Mouse (Mus musculus): ENCODE data around the gene Rp9.
"Not testable (repeated sequence)": the region's sequence is repeated elsewhere in the genome, so short reads cannot be mapped to it uniquely, and the experiment has no call there.

Gene Rp9

DNA sequence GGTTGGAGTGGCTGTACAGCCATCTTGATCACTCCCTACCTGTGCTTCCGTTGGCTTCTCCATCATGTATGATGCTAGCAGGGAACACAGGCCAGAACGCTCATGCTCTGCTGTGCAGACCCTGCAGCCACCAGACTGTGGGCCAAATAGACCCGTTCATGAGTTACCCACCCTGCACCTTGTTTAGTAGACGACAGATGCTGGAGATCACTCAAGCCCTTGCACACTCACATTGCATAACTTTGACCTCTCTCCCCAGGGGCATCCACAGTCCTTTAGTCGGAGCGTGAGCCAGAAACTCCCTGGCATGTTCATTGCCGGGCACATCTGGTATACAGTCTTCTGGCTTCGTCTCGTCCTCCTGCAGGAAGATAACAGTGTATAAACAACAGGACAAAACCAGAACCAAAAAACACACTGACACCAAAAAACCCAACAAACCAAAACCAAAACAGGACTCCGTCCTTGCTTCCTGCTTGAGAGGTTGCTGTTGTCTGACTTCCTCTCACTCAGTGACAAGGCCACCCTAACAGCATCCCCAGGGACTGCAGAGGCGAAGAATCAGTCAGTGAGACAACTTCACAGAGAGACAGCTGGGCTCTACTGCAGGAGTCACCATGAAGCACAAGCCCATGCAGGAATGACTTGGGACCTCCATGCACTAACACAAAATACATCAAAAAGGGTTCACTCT, 12.3 kb downstream of the Rp9 start:
- no peak for DNase-seq

DNA sequence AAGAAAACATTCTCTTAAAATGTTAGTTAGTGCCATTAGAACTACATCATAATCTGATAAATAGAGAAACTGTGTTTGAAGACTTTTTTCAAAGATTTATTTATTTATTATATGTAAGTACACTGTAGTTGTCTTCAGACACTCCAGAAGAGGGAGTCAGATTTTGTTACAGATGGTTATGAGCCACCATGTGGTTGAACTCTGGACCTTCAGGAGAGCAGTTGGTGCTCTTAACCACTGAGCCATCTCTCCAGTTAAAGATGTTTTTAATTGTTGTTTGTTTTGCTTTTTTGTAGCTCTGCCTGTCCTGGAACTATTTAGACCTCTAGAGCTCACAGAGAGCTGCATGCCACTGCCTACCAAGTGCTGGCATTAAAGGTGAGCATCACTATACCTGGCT, 14.5 kb downstream of the Rp9 start:
- DNase-seq = no peak

DNA sequence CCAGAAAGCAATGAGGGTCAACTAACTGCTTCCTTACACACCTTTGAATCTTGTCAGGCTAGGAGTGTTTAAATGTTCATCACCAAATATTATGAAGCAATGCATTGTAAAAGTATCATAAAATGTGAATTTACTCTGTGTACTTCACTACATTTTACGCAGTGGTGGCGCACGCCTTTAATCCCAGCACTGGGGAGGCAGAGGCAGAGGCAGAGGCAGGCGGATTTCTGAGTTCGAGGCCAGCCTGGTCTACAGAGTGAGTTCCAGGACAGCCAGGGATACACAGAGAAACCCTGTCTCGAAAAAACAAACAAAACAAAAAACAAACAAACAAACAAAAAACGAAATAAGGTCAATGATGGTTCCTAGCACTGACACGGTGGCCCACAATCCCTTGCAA, 15.6 kb downstream of the Rp9 start, which contains the start of gene Gm17545:
Gene Gm17545 (plus strand): TSS at position 301 of the 400 bp plus-strand sequence.
- DNase-seq = not testable (repeated sequence)

DNA sequence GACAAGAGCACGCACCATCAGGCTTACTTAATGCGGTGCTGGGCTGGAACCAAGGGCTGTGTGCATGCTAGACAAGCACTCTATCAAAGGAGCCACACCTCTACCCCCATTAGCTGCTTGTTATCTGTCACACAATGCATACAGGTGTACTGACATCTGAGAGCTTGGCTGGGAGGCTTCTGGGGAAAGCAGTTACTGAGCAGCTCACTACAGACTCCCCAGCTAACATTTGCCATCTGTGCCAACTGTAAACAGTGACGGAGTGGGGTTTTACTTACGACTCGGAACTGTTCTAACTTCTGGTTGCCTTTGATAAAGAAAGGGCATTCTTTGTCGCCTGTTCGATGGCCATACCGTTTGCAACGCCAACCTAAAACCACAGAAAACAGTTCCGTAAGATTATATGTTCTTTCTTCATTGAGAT, 16.0 kb downstream of the Rp9 start:
- DNase-seq = no peak

DNA sequence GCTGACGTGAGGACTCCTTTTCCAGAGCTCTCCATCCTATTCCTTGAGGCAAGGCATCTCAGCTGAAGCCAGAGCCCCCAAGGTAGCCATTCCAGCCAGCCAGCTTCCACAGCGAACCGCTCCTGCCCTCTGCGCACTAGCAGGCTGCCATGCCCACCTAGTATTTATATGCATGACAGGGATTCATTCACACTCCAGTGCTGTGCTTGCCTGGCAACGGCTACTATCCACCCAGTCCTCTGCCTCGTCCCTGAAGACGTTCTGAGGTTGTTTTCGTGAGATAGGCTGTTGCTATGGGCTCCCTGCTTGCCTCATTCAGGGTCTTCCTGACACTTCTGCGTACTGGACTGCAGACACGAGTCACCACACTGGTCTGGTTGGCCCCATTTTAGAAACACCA, 16.8 kb downstream of the Rp9 start:
- no peak for DNase-seq

DNA sequence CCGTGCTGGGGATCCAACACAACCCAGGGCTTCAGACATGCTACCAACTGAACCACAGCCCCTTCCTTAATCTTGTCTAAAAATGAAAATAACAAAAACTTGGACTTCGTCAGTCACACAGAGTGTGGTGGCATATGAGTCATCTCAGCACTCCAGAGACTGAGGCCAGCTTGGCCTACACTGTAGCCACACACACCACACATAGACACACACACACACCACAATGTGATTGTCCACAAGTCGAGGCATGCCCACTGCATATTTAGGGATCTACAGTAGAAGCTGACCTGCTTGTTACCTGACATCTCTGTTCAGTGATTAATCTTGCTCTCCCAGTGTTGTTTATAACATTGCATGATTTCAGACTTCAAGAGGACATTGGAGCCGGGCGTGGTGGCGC, 20.3 kb downstream of the Rp9 start:
- DNase-seq = no peak

DNA sequence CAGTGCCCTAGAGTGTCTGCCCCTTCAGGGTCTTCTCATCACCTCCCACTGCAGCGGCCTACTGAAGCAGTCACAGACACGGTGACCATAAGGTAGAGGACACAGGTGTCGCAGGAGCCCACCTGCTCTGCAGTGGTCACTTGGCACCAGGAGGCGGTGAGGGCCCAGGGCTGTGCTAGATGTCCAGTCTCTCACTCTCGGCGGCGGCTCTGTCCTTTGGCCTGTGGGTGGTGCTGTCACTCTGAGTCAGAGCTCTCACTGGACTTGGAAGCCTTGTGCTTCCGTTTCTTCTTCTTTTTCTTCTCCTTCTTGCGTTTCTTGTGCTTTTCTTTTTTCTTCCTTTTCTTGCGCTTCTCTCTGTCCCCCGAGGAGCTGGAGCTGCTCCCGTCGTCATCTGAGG, 21.1 kb downstream of the Rp9 start:
- peak; percentile 28 to 54 for DNase-seq

DNA sequence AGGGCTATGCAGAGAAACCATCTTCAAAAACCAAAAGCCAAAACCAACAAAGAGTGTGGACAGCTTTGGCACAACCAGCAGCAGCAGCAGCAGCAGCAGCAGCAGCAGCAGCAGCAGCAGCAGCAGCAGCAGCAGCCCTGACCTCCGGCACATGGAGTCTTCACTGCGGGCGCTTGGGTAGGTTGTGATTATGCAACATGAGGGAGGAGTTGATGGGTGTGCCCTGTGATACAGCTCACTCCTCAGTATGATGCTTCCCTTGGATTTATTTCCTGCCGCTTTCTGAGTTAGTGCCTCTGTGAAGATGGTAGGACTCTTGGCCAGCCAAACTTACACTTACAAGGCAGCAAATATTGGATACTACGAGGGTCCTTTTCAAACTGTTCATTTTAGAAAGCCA, 22.3 kb downstream of the Rp9 start:
- DNase-seq = no peak

DNA sequence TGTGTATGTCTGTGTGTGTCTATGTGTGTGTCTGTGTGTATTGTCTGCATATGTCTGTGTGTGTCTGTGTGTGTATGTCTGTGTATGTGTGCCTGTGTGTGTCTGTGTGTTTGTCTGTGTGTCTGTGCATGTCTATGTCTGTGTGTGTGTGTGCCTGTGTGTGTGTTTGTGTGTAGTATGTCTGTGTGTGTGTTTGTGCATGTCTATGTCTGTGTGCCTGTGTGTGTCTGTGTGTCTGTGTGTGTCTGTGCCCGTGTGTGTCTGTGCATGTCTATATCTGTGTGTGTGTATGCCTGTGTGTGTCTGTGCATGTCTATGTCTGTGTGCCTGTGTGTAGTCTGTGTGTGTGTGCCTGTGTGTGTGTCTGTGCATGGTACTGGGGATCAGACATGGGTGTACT, 24.4 kb downstream of the Rp9 start:
- DNase-seq = no peak

DNA sequence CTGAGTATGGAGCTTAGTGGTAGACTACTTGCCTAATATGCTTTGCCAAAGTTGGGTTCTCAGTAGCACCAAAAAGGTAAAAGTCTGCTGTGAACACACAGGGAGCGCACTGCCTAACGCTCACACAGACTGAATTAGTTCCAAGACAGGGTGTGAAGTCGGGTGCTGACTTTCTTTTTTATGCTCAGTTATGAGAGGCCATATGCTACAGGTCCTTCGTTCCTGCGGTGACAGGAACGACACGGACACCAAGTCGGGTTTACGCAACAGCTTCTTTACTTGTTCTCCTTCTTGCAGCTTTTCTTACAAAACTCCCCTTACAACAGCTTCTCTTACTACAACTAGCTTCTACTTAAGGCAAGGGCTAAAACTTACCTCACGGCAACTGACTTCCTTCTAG, 26.4 kb downstream of the Rp9 start:
- DNase-seq = no peak

DNA sequence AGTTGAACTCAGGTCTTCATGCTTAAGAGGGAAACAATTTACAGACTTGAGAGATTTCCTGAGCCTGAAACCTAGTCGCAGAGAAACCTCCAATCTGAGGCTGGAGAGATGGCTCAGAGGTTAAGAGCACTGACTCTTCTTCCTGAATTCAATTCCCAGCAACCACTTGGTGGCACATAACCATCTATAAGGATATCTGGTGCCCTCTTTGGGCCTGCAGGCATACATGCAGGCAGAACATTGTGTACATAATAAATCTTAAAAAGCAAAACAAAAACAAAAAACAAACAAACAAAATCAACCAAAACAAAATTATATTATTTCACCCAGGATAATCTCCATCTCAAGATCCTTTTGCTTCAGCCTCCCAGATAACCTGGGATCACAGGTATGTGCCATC, 30.7 kb downstream of the Rp9 start:
- no peak for DNase-seq

DNA sequence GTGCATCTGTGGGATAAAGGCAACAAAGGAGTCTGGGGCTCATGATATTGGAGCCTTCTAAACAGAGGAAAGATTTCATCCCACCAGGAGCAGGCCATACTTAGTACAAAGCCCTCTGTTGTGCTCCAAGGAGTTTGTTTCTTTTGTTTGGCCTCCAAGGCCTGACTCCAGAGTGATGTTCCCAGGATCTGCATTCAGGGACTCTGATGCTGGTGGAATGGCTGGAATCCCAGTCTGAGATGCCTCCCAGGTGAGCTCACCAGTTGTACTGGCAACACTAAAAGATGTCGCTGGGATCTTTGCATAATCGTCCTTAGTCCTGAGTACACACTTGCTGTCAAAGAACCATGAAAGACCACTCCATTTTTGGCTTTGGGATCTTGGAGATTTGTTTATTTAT, 35.4 kb downstream of the Rp9 start:
- no peak for DNase-seq

DNA sequence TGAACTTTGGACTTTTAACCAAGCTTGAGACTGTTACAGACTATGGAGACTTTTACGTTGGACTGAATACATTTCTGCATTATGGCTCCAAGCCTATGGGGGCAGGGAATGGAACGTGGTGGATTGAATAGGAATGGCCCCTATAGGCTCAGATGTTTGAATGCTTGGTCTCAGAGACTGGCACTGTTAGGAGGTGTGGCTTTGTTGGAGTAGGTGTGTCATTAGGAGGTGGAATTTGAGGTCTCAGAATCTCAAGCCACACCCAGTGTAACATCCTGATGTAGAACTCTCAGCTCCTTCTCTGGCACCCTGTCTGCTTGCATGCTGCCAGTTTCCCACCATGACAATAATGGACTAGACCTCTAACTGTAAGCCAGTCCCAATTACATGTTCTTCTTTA, 36.3 kb downstream of the Rp9 start:
- DNase-seq = no peak

DNA sequence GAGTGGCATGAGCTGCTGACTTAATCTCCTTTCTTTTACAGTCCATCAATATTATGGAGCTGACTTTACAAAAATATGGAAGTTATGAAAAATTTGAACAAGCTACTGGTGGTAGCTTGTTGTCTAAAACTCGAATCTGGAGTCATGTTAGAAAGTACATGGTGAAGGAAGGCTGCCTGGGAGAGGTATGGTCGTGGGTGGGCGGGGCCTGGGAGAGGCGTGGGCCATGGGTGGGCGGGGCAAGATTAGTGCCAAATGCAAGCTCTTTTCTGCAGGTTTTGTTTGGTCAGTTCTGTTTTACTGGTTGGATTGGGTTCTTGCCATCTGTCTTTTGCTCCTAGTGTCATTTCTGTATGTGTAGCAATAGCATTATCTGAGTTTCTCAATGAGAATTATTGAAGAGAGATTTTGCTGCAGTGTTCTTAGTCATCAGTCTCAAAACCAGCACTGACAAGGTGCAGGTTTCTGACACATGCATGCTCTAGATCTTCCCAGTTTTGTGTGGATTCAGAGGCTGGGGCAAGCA, 39.2 kb downstream of the Rp9 start:
- DNase-seq = no peak

DNA sequence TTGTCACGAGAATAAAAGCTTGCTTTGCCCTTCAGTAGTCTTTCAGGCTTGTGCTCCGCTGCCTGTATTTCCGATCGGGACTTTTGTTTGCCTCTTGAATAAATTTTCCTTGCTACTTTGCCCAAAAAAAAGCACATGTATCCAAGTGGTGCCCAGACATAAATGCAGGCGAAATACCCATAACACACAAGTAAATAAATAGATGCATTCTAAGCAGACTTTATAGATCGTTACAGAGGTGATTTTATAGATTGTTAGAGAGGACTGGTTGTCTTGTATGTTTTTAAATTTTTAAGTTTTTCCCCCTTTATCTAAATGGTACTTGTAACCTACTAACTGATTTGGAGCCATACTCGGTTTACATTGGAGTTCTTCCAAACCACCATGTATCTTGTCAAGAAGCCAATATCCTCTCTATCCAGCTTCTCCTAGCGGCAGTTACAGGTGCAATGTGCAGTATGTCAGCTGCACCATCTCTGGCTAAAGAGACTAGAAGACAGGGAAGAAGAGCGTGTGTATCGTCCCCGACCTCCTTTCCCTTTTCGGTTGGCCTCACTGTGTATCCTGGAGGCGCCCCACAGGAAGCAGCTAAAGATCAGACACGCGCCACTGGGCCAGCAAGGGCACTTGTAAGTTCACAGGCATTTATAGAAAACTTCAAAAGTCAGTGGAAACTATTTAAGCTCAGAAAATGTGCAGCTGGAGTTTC, 39.9 kb downstream of the Rp9 start:
- peak; percentile 25 to 28 for DNase-seq

DNA sequence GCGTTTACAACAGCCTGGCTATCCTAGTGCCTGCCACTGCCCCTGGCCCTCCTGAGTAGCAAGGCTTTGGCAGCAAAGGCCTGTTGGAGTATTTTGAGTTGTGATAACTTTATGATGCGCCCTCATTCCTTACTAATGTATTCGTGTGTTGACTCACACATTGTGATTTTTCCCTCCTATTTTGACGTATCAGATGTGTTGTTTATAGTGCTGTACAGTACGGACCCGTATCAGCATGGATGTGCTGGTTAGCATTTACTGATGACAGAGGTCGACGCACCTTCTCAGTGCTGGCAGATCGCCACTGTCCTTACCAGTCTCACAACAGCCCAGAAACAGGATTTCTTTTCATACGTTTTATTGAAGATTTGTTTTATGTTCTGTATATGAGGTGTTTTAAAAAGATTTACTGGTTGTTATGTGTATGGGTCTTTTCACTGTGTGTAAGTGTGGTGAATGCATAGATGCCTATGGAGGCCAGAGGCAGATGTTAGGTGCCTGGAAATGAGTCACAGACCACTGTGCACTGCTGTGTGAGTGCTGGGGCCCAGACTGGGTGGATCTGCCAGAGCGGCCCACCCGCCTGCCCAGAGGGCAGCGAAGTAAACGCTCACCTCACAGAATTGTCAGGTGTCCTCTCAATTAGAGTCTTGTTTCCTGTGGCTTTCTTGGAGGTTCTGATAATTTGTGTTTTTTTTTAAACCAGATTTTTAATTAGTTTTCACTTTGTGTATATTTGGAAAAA, 40.7 kb downstream of the Rp9 start:
- DNase-seq = no peak

DNA sequence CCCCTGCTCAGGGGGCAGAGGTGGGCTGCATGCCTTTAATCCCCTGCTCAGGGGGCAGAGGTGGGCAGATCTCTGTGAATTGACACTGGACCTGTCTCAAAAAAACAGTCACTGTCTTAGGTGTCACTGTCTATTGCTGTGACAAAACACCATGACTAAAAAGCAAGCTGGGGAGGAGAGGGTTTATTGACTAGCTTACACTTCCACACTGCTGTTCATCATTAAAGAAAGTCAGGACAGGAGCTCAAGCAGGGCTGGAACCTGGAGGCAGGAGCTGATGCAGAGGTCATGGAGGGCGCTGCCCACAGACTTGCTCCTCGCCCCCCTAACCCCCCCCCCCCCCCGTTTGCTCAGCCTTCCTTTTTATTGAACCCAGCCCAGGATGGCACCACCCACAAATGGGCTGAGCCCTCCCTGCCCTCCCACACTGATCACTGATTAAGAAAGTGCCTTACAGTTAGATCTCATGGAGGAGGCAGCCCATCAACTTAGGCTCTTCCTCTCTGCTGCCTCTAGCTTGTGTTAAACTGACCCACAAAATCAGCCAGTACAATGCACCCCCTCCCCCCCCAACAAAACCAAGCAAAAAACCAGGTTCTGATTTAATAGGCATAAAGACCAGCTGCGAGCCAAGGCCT, 41.4 kb downstream of the Rp9 start:
- no peak for DNase-seq

DNA sequence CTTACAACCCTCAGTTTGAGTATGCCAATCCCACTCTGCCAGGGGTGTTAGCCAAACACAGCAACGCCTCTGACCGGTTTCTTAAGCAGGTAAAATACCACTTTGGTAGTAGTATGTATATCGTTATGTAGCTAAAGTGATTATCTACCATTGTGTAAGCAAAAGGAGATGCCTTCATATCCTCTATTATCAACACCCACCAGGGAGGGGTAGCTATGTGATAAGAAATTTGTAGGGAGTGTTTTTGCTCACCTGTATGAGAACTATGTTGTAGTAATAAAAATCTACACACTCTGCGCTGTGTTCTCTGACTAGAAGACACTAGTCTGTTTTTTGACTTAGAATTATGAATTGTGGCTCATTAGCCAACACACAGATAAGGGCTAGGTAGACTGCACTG, 44.8 kb downstream of the Rp9 start:
- DNase-seq = no peak

DNA sequence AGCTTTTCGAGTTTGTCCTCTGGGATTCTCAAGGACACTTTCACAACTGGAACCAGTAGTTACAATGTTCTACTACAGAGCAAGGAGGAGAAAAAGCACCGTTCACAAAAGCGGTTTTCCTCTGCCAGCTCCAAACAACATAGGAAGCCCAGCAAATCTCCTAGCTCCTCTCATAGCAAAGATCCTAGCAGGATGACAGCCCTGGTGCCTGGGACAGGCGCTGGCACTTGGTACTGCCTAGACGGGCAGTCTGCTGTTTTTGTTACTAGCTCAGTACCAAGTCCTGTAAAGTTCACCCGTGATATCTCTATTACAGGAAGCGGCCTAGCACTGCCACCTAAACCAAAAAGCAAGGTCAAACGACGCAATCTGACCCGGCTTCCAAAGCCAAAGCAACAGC, 45.3 kb downstream of the Rp9 start:
- no peak for DNase-seq

DNA sequence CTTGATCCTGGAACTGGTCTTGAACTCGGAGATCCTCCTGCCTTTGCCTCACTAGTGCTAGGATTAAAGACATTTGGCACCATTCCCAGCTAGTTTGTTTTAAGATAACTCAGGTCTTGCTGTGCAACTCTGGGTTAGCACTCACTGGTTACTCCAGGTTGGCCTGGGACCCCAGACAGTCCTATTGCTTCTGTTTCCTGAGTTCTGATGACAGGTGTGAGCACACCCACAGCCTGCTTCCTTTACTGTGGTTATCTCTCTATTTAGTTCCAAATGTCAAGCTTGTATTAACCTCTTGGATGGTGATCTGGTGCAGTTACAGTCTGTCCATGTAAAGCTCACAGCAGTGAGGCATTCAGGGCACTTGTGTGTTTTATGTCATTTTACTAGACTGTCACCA, 46.0 kb downstream of the Rp9 start:
- DNase-seq = no peak

DNA sequence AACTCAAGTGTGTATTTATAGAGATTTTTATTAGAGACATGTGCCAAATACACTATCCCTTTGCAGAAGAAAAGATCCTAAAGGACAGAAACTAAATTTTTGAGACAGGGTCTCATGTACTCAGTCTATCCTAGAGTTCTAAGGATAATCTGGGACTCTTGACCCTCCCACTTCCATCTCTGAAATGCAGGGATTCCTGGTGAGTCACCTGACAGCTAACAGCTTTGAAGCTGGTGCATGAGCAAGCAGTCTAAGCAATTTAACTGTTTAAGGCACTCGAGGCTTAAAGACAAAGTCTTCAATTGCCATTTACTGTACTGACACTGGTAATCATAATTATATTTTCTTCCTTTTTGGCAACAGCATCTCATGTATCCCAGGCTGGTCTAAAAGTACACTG, 47.0 kb downstream of the Rp9 start:
- DNase-seq = no peak

DNA sequence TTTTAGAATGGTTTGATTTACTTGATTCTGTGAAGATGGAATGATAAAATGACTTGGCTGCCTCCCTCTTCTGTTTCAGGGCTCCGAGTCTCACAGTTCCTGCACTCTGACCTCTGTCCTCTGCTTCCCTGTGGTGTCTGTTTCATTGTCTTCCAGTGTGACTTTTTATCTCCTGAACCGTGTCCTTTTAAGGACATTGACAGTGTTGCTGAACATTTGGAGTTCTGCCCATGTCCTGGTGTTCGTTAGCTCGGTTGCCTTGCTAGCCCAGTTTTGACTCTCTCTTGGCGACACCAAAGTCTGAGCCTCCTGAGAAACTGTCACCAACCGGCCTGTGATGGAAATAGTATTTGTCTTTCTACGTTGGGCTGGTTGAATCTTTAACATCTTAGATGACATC, 49.1 kb downstream of the Rp9 start:
- DNase-seq = peak in 1 of 2 experiments; percentile 46

DNA sequence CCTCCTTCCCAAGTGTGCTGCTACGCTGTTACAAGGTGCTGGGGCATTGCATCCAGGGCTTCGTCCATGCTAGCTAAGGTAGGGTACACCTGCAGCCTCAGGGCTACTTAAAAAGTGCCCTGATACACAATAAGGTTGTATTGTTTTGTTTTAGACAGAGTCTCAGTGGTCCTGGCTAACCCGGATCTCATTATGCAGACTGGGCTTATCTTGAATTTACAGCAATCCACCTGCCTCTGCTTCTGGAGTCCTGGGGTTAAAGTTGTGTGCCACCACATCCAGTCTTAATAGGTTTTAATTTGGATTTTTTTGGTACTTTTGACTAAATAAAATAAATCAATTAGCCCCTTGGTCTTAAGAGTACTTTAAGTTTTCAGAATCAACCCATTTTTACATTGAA, 49.7 kb downstream of the Rp9 start:
- no peak for DNase-seq

Measured in cerebellum, postnatal 25 days (tissue).